Mouse (Mus musculus) ES-CJ7 (cell line): Measurements from ENCODE around the gene Hk3.
A peak's percentile ranks its signal among the peaks of the same experiment; 100 is the strongest.

Experiments used
- DNase-seq: peaks from one replicate; pipeline ENCODE4 v3.0.0; 2011; ENCODE audit warnings: low read depth, low spot score

Gene Hk3

GRCm38 (mm10) chr13:55021194-55021779, at the start of gene Hk3:
Gene Hk3 (minus strand): TSS chr13:55021385.
- DNase-seq, result no peak

GRCm38 (mm10) chr13:55069719-55070118, 48.5 kb upstream of the Hk3 start:
- no peak for DNase-seq

GRCm38 (mm10) chr13:55063276-55063675, 42.1 kb upstream of the Hk3 start:
- DNase-seq, result no peak

- DNase-seq, result peak; percentile 50
These were observed 36.9 kb upstream of the Hk3 start for GRCm38 (mm10) chr13:55058042-55058441.

GRCm38 (mm10) chr13:55047706-55048105, 26.5 kb upstream of the Hk3 start:
- no peak for DNase-seq

GRCm38 (mm10) chr13:55040016-55040415, 18.8 kb upstream of the Hk3 start:
- DNase-seq, result no peak

- no peak for DNase-seq
These were observed 3.0 kb upstream of the Hk3 start for GRCm38 (mm10) chr13:55024215-55024614.

- DNase-seq, result no peak
These were observed 1.5 kb upstream of the Hk3 start for GRCm38 (mm10) chr13:55022715-55023114.

GRCm38 (mm10) chr13:55022256-55022655, 1.1 kb upstream of the Hk3 start:
- DNase-seq, result peak; percentile 63

GRCm38 (mm10) chr13:55020051-55020450, 1.1 kb downstream of the Hk3 start:
- DNase-seq, result no peak

- DNase-seq, result no peak
These were observed 2.0 kb downstream of the Hk3 start for GRCm38 (mm10) chr13:55019181-55019580.

- DNase-seq, result no peak
These were observed 2.5 kb downstream of the Hk3 start for GRCm38 (mm10) chr13:55018700-55019099.

GRCm38 (mm10) chr13:55017898-55018599, 3.1 kb downstream of the Hk3 start:
- no peak for DNase-seq

- no peak for DNase-seq
These were observed 3.9 kb downstream of the Hk3 start for GRCm38 (mm10) chr13:55017154-55017897.

GRCm38 (mm10) chr13:55014451-55014850, 6.7 kb downstream of the Hk3 start:
- DNase-seq, result no peak

GRCm38 (mm10) chr13:55013702-55014344, 7.4 kb downstream of the Hk3 start:
- DNase-seq, result peak; percentile 28

GRCm38 (mm10) chr13:55011981-55012478, 9.2 kb downstream of the Hk3 start:
- peak; percentile 69 for DNase-seq

GRCm38 (mm10) chr13:55011103-55011502, 10.1 kb downstream of the Hk3 start:
- DNase-seq, result no peak

- DNase-seq, result no peak
These were observed 12.6 kb downstream of the Hk3 start for GRCm38 (mm10) chr13:55008589-55008988.

GRCm38 (mm10) chr13:55006415-55006742, 14.8 kb downstream of the Hk3 start:
- no peak for DNase-seq

- no peak for DNase-seq
These were observed 15.3 kb downstream of the Hk3 start for GRCm38 (mm10) chr13:55005691-55006414.
